Mouse (Mus musculus): ENCODE measurements at regions not wholly inside any gene's neighbourhood (a gene's known extent, or its start where the extent isn't known, plus 50 kb on each side); places are given as distances from the start of the nearest gene placed in this dataset.

DNA sequence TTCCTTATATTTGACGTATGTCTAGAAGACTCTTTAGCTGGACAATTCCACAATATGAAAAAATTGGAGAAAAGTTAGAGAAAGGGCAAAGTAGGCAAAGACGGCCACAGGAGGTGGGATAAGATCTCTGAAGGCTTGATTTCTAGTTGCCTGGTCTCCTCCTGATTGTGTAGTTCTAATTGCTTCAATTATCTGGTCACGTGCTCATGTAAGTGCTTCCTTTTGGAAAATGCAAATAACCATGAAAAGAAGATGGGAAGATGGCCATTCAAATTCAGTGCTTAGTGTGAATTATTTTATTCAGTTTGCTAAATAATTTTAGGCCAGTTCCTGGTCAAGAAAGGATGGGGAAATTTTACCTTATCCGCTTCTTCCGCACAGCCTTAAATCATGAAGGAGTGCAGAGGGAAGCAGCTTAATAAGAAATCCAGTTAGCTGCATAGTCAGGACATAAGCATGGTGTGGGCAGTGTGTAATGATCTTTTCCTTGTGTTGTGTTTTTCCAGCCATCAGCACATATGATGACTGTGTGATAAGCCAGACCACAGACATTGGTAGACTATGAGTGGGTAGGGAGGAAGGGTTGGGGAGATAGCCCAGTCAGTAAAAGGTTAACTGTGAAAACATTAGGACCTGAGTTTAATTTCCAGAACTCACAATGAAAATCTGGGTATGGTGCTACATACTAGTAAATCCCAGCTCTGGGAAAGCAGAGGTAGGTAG lies 267.7 kb upstream of the Nmur2 start:
- DNase-seq (no peak), ATAC-seq (no peak)
- H3K27ac ChIP-seq (ENCODE audit: low read depth): no peak overlapping the region
- H3K9ac ChIP-seq (replicated peaks): no peak overlapping the region
- H3K4me1 ChIP-seq (ENCODE audit: insufficient read depth): no peaks in the 10 kb centered on the region
- H3K36me3 ChIP-seq (replicated peaks; ENCODE audit: insufficient read depth, low read length): no peaks in the 10 kb centered on the region
- H3K9me3 ChIP-seq (ENCODE audit: low read length): no peaks in the 10 kb centered on the region
- TF ChIP-seq CTCF (IDR thresholded peaks at IDR 0.05; ENCODE audit: low read depth) (no peak), EP300 (IDR thresholded peaks at IDR 0.05; ENCODE audit: low read depth) (no peak)
- H3K27me3 ChIP-seq (ENCODE audit: insufficient read depth, low read length): no peaks in the 10 kb centered on the region
- 81% methylated on average over 5 of the region's 5 CpGs for WGBS (ENCODE audit: insufficient replicate concordance)
- H3K4me2 ChIP-seq (ENCODE audit: low read depth, low read length): no peak overlapping the region
- H3K4me3 ChIP-seq (ENCODE audit: low read depth, low read length): no peak overlapping the region

DNA sequence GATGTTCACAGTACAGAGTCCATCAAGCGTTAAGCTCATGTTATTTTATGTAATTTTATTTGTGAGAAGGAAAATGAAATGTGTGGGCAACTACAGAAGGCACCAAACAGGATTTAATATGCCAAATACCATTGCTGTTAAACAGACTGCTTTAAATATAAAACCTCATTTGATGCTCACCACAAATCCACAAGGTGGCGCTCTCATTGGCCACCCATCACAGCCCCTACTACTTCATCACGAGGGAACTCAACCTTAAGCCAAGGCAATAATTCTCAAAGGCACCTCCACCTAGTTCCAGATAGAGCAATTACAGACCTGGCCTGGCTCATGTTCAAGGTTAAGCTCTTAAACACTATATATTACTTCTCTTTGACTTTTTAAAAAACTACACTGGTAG lies 266.2 kb upstream of the Nmur2 start:
- ATAC-seq (no peak), DNase-seq (no peak)
- H3K36me3 ChIP-seq (replicated peaks; ENCODE audit: insufficient read depth, low read length): no peaks in the 10 kb centered on the region
- H3K4me2 ChIP-seq (ENCODE audit: low read depth, low read length): no peak overlapping the region
- TF ChIP-seq EP300 (IDR thresholded peaks at IDR 0.05; ENCODE audit: low read depth) (no peak), CTCF (IDR thresholded peaks at IDR 0.05; ENCODE audit: low read depth) (peak; percentile 15; the same call in 1 of the 2 replicates)
- H3K9me3 ChIP-seq (ENCODE audit: low read length): no peaks in the 10 kb centered on the region
- no peak overlapping the region for H3K9ac ChIP-seq (replicated peaks)
- no peak overlapping the region for H3K27ac ChIP-seq (ENCODE audit: low read depth)
- 27% methylated on average over 3 of the region's 3 CpGs for WGBS (ENCODE audit: insufficient replicate concordance)
- no peaks in the 10 kb centered on the region for H3K27me3 ChIP-seq (ENCODE audit: insufficient read depth, low read length)
- H3K4me3 ChIP-seq (ENCODE audit: low read depth, low read length): no peak overlapping the region
- H3K4me1 ChIP-seq (ENCODE audit: insufficient read depth): no peaks in the 10 kb centered on the region

DNA sequence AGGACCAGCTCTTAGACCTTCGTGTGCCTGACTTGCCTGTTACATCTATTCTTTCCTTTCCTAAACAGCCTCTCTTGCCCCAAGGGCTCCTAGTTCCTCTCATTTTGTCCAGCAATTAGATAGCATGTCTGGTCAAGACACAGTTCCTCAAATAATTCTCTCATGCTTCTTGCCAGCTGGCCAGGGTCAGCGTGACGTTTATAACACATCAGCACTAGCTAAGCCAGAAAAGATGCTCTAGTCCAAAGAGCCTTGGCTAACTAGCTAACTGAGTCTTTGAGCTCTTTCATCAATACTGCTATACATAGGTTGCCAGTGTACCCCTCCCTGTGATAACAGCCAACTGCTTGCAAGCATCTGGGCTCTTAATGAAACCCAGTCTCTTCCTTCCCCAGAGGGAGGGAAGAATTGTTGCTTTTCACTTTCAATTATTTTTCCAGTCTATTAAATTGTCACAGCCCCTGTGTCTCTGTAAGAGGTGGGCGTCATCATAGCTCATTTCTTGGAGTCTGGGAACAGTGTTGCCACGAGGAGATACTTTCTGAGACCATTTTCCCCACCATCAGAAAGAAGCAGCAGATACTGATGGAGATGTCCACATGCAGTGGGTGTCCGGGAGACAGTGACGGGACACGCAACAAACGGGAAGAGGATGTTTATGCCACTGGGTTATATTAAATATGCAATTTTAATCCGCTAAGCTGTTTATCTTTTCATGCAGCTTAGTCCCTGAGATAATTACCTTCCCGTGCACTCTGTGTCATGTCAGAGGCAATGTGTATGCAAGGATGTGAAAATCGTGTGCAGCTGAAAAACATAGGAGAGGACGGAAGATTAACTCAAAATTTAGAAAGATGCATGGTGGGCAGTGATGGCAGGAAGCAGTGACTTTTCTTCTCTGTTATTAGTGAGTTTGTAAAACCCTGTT lies 250.1 kb upstream of the Nmur2 start:
- no peak overlapping the region for H3K4me3 ChIP-seq (ENCODE audit: low read depth, low read length)
- H3K9ac ChIP-seq (replicated peaks): no peak overlapping the region
- DNase-seq (no peak), ATAC-seq (no peak)
- no peaks in the 10 kb centered on the region for H3K36me3 ChIP-seq (replicated peaks; ENCODE audit: insufficient read depth, low read length)
- H3K27ac ChIP-seq (ENCODE audit: low read depth): no peak overlapping the region
- no peaks in the 10 kb centered on the region for H3K4me1 ChIP-seq (ENCODE audit: insufficient read depth)
- no peak overlapping the region for H3K4me2 ChIP-seq (ENCODE audit: low read depth, low read length)
- TF ChIP-seq EP300 (IDR thresholded peaks at IDR 0.05; ENCODE audit: low read depth): no peak
- TF ChIP-seq CTCF (IDR thresholded peaks at IDR 0.05; ENCODE audit: low read depth): no peak
- H3K9me3 ChIP-seq (ENCODE audit: low read length): no peaks in the 10 kb centered on the region
- WGBS (ENCODE audit: insufficient replicate concordance): 66% methylated on average over 13 of the region's 13 CpGs
- H3K27me3 ChIP-seq (ENCODE audit: insufficient read depth, low read length): no peaks in the 10 kb centered on the region

DNA sequence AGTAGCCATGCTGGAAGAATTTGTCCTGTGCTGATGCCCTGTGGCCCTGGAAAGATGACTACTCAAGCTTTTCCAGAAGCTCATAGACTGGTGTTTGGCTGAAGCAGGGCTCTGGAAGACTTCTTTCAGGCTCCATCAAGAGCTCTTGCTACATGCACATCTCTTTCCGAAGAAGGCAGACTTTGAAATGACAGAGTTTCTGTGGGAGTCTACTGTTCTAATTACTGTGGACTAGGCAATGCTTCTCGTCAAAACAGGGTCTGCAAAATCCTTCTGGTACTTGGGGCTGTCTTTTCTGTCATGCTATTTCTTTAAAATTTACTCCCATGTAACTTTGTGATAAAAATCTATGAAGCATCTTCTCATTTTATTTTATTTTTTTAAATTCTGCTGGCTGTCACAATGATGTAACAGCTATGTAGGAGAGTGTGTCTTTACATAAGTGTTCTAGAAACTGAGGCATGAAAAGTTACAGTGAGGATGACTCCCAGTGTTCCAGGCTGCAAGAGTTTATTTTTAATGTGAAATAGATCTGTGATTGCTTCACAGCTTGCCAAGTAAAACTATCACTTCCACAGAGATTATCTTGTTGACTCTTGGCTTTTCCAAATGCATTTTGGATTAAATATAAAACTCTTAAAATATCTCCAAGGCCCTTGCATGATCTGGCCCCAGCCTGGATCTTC lies 244.9 kb upstream of the Nmur2 start:
- Histone ChIP-seq H3K4me2 (ENCODE audit: low read depth, low read length) (no peak overlapping the region), H3K27ac (ENCODE audit: low read depth) (no peak overlapping the region), H3K9me3 (ENCODE audit: low read length) (no peaks in the 10 kb centered on the region), H3K9ac (replicated peaks) (no peak overlapping the region), H3K36me3 (replicated peaks; ENCODE audit: insufficient read depth, low read length) (no peaks in the 10 kb centered on the region), H3K4me3 (ENCODE audit: low read depth, low read length) (no peak overlapping the region), H3K27me3 (ENCODE audit: insufficient read depth, low read length) (no peaks in the 10 kb centered on the region), H3K4me1 (ENCODE audit: insufficient read depth) (no peaks in the 10 kb centered on the region)
- ATAC-seq (no peak), DNase-seq (no peak)
- 62% methylated on average over 2 of the region's 2 CpGs for WGBS (ENCODE audit: insufficient replicate concordance)
- TF ChIP-seq EP300 (IDR thresholded peaks at IDR 0.05; ENCODE audit: low read depth) (no peak), CTCF (IDR thresholded peaks at IDR 0.05; ENCODE audit: low read depth) (no peak)

DNA sequence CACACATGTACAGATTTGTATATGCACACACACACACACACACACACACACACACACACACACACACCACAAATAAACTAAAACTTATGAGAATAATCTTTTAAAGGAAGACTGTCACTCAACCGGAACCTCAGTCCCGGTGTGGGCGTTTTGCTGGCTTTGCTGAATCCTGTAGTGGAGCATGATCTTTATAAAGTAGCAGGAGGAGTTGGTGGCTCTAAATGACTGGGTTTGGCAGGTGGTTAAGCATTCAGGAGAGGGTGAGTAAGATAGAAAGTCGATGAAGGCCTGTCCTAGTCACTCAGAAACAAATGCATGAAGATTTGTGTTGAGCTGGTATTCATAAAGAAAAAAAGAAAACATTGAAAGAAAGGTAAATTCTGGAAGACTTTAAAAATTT lies 240.4 kb upstream of the Nmur2 start:
- H3K9me3 ChIP-seq (ENCODE audit: low read length): no peaks in the 10 kb centered on the region
- no peaks in the 10 kb centered on the region for H3K27me3 ChIP-seq (ENCODE audit: insufficient read depth, low read length)
- ATAC-seq (no peak), DNase-seq (no peak)
- TF ChIP-seq CTCF (IDR thresholded peaks at IDR 0.05; ENCODE audit: low read depth) (no peak), EP300 (IDR thresholded peaks at IDR 0.05; ENCODE audit: low read depth) (no peak)
- 74% methylated on average over 4 of the region's 4 CpGs for whole genome bisulfite sequencing (ENCODE audit: insufficient replicate concordance)
- H3K4me3 ChIP-seq (ENCODE audit: low read depth, low read length): no peak overlapping the region
- H3K27ac ChIP-seq (ENCODE audit: low read depth): no peak overlapping the region
- no peak overlapping the region for H3K9ac ChIP-seq (replicated peaks)
- no peak overlapping the region for H3K4me2 ChIP-seq (ENCODE audit: low read depth, low read length)
- H3K36me3 ChIP-seq (replicated peaks; ENCODE audit: insufficient read depth, low read length): no peaks in the 10 kb centered on the region
- H3K4me1 ChIP-seq (ENCODE audit: insufficient read depth): no peaks in the 10 kb centered on the region

DNA sequence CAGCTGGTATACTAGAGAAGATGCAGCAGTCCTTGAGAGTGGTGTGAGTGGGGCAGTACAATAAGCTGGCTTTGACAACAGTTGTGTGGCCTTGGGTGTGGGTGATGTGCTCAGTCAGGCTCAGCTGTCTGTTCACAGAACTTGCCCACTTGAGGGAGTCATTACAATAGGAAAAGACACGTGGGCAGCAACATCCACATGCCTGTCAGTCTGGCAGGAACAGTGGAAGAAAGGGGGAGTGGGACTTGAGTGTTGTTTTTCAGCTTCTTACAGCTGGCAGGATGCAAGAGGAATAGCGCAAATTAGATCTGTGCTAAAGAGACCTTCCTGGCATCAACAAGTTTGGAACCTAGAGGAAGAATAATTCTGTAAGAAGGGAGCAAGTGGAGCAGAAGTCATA lies 239.4 kb upstream of the Nmur2 start:
- no peak overlapping the region for H3K4me2 ChIP-seq (ENCODE audit: low read depth, low read length)
- H3K9me3 ChIP-seq (ENCODE audit: low read length): no peaks in the 10 kb centered on the region
- ATAC-seq (no peak), DNase-seq (no peak)
- H3K4me3 ChIP-seq (ENCODE audit: low read depth, low read length): no peak overlapping the region
- no peaks in the 10 kb centered on the region for H3K27me3 ChIP-seq (ENCODE audit: insufficient read depth, low read length)
- 49% methylated on average over 2 of the region's 2 CpGs for WGBS (ENCODE audit: insufficient replicate concordance)
- H3K9ac ChIP-seq (replicated peaks): no peak overlapping the region
- H3K36me3 ChIP-seq (replicated peaks; ENCODE audit: insufficient read depth, low read length): no peaks in the 10 kb centered on the region
- no peaks in the 10 kb centered on the region for H3K4me1 ChIP-seq (ENCODE audit: insufficient read depth)
- H3K27ac ChIP-seq (ENCODE audit: low read depth): no peak overlapping the region
- TF ChIP-seq EP300 (IDR thresholded peaks at IDR 0.05; ENCODE audit: low read depth) (no peak), CTCF (IDR thresholded peaks at IDR 0.05; ENCODE audit: low read depth) (no peak)
